Mouse (Mus musculus) intestine, embryonic 14.5 days (tissue): Measurements from ENCODE around the gene 5430427O19Rik. TPM values are rescaled to one million over a fixed set of nuclear protein-coding genes. Genes with fewer than 3 reads are reported as not detected.

Experiments used
- polyA plus RNA-seq: library from polyadenylated mRNA; unstranded; fragments of >200 nt; fragmentation: Nextera tagmentation; extraction: Ambion mirVana; gene quantifications from 2 replicates; pipeline ENCODE4 v1.2.1, GENCODE M21; 2014

The 5430427O19Rik gene
- polyA plus RNA-seq, 1 experiment from 2014 or later, result 0.14 TPM

Other genes with a start within 250 kb of the 5430427O19Rik start
- gene Gk, start 93.5 kb upstream of the 5430427O19Rik start, polyA plus RNA-seq, result 8.8 and 9.2 TPM in 2 replicates
- not detected in 2 replicates for gene Samt3, start 173.8 kb downstream of the 5430427O19Rik start, polyA plus RNA-seq